Mouse (Mus musculus) WW6 (cell line): ENCODE data around the gene Slc2a3.
"Not testable (repeated sequence)": the region's sequence is repeated elsewhere in the genome, so short reads cannot be mapped to it uniquely, and the experiment has no call there.

Experiments
- DNase-seq: peaks from one replicate; pipeline ENCODE4 v3.0.0-alpha.2; 2013; ENCODE audit warnings: low read depth, low spot score

Gene Slc2a3

DNA sequence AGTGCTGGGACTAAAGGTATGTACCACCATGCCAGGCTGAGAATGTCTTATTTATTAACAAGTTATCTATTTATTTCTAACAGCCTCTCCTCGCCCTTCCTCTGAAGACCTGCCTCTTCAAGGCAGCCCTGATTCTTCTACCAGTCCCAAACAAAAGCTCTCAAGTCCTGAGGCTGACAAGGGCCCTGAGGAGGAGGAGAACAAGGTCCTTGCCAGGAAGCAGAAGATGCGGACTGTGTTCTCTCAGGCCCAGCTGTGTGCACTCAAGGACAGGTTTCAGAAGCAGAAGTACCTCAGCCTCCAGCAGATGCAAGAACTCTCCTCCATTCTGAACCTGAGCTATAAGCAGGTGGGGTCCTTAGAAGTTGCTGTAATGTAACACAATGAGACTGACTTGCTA, 90.0 kb downstream of the Slc2a3 start:
- no peak for DNase-seq

DNA sequence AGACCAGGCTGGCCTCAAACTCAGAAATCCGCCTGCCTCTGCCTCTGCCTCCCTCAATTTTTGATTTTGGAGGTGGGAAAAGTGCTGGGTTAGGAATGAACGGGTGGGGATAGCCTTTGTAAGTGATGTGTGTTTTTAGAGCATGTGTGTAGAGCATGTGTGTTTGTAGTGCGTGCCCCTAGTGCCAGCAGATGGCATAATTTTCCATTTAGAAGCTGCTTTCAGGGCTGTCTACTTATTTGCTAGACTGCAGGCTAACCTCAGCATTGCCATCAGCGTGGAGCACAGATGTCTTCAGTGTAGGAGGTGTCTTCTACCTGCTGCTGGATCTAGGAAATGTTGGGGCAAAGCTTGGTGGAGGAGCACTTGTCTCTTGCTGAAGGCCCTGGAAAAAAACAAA, 92.6 kb downstream of the Slc2a3 start:
- DNase-seq: no peak

DNA sequence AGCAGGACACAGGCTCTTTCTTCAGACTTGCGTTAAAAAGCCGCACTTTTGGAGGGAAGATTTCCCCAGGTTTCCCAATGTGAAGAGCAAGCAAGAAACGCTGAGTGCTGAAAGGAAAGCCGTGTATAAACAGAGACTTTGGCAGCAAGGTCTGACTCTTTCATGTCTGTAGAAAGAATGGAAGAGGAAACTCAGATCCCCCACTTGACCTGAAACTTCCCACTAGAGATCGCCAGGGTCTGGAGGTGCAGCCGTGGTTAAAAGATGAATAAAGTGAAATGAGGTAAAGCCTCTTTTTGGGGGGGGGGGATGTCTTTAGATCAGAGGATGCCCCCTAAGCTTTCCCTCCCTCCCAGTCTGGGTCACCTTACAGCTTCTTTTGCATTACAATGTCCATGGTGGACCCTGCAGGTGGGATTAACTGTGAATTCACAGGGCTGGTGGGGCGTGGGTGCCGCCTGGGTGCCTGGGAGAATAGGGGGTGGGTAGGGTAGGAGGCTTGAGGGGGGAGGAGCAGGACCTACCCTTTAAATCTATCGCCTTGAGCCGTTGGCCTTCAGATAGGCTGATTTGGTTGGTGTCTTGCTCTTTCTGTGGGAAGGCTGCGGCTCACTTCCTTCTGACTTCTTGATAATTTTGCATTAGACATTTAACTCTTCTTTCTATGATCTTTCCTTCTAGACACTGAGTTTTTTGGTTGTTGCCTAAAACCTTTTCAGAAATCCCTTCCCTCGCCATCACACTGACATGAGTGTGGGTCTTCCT, 94.2 kb downstream of the Slc2a3 start, which contains the start of gene Nanog:
Gene Nanog, plus strand, starts transcription at position 454 of the 765 bp plus-strand sequence.
- DNase-seq: peak; percentile 85

DNA sequence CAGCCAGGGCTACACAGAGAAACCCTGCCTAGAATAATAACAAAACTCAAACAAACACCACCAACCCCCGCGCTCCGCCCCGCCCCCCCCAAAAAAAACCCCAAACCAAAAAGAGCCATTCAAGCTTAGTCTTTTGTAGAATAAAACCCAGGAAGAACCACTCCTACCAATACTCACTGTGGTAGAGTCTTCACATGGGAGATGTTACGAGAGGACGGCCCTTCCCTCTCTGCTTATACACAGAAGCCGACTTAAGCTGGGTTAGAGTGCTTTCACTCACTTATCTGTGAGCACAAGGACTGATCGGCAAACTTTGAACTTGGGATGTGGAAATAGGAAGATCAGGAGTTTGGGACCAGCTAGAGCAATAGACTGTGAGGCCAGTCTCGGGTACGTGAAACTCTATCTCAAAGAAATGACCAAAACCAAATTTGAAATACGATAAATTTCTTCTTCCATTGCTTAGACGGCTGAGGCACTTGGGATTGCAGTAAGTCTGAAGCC, 95.1 kb downstream of the Slc2a3 start:
- DNase-seq: no peak

DNA sequence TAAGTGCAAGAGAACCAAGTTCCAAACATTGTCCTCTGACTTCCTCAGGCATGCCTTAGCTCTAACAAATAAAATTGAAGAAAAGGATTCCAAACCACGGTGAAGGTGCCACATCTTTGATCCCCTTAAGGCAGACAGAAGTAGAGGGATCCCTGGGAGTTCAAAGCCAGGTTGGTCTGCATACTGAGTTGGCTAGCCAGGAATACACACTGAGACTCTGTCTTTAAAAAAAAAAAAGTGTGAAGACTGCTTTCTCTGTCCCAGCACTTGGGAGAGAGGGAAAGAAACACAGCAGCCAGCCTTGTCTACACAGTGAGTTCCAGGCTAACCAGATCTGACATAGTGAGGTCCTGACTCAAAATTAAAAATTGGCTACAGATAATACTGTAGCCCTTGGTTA, 97.7 kb downstream of the Slc2a3 start:
- no peak for DNase-seq

DNA sequence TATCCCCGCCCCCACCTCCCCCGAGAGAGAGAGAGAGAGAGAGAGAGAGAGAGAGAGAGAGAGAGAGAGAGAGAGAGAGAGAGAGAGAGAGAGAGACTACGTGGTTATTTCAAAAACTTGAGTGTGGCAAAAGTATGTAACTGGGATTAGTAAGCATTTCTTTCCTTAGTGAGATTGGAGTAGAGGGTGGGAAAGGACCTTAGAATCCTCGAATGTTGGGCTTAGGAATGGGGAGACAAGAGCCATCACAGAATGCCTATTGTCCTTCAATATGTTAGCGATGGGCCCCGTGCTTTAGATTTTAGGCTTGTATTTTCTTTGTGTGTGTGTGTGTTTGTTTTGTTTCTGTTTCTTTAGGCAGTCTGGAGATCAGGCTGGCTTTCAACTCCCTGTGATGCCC, 98.2 kb downstream of the Slc2a3 start:
- DNase-seq: no peak

DNA sequence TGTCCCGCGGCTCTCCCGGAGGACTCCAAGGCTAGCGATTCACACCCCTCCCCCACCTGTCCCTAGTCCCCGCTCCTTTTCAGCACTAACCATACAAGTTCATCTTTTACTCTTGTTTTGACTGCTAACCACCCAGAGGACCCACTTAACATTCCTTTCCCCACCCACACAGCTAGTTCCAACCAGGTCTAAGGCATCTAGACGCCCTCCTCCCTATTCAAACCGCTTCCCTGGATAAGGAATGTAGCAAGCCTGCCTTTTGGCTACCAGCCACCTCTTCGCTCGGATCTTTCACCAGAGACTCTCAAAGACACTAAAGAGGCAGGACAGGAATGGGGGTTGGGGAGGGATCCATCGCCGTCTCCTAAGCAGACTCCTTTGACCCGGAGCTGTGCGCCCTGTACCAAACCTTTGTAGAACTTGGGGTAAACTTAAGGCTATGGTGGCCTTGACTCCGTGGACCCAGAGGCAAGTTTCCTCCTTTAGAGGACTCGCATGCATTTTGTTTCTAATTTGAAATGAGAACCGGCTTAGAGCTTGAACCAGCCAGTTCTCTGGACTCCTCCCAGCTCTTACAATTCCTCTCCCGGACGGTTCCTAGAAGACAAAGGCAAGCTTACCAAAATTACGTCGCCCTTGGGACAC, 98.8 kb downstream of the Slc2a3 start:
- peak; percentile 97 for DNase-seq

DNA sequence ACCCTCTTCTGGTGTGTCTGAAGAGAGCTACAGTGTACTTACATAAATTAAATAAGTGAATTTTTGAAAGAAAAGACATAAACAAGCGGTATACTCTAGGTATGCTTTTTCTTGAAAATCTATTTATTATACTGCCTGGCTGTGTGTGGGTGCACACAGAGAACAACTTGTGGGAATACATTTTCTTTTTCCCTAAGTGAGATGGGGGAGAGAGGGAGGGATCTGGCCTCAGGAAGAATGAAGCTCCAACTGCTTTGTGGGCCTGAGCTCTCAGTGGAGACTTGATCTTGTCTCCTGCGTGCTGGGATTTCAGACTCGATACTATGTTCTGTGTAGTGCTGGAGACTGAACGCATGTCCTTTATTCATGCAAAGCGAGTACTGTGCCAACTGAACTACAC, 99.6 kb downstream of the Slc2a3 start:
- no peak for DNase-seq

DNA sequence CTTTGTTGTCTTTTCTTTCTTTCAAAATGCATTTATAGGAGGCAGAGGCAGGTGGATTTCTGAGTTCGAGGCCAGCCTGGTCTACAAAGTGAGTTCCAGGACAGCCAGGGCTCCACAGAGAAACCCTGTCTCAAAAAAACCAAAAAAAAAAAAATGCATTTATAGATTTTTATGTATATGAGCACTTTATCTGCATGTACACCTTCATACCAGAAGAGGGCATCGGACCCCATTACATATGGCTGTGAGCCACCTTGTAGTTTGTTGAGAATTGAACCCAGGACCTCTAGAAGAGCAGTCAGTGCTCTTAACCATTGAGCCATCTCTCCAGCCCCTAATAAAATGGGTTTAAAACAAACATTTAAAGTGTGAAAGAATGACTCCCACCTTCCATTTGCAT, 101.8 kb downstream of the Slc2a3 start:
- DNase-seq: not testable (repeated sequence)

DNA sequence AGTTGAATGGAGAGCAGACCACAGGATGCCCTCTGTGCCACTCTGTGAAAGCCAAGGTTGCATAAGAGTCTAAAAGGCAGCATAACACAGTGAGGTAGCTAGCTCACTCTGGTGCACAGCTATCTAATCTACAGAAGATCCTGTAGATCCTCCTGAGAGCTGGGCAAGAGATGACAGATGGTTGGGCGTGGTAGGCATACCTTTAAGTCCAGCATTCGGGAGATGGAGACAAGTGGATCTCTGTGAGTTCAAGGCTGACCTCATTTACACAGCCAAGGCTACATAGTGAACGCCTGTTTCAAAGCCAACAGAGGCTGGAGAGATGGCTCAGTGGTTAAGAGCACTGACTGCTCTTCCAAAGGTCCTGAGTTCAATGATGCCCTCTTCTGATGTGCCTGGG, 106.0 kb downstream of the Slc2a3 start:
- no peak for DNase-seq

DNA sequence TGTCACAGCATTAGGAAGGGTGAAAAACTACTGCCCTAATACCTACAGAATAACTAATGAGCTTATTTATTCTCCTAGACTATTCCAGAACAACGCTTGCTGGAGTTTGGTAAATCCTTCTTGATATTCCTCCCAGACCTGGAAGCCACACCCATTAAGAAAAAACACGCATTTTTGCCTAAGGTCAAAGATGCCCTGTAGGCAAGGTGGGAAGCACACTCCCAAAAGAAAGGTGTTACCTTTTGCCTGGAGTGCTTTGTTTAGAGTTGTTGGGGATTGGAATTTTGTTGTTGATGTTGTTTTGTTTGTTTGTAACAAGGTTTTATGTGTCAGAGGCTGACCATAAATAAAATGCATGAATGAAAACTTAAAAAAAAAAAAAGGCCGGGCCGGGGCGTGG, 111.4 kb downstream of the Slc2a3 start:
- no peak for DNase-seq

DNA sequence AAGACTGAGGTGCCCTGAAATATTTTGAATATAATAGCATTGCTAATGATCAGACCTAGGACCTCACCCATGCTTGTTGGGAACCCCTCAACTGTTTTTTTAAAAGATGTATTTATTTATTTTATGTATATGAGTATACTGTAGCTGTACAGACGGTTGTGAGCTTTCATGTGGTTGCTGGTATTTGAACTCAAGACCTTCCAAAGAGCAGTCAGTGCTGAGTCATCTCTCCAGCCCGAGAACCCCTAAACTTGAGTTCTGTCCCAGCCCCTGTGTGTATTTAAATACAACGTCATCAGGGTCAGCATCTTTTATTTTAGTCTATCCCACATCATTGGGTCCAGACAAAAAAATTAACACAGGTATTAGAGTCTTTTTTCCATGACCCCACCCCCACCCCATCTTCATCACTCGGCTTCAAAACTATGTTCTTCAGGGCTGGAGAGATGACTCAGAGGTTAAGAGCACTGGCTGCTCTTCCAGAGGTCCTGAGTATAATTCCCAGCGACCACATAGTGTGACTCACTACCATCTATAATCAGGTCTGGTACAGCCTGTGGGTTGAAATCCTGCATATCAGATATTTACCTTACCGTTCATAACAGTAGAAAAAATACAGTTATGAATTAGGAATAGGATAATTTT, 111.9 kb downstream of the Slc2a3 start:
- no peak for DNase-seq

DNA sequence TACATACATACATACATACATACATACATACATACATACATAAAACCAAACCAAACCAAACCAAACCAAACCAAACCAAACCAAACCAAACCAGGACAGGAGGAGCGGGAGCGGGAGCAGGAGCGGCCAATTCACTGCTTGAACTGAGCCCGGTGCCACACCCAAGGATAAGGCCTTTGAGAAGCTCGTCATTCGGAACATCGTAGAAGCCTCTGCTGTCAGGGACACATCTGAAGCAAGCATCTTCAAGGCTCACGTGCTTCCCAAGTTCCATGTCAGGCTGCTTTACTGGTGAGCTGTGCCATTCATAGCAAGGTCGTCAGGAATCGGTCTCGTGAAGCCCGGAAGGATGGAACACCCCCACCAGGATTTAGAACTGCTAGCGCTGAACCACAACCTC, 114.7 kb downstream of the Slc2a3 start:
- no peak for DNase-seq

DNA sequence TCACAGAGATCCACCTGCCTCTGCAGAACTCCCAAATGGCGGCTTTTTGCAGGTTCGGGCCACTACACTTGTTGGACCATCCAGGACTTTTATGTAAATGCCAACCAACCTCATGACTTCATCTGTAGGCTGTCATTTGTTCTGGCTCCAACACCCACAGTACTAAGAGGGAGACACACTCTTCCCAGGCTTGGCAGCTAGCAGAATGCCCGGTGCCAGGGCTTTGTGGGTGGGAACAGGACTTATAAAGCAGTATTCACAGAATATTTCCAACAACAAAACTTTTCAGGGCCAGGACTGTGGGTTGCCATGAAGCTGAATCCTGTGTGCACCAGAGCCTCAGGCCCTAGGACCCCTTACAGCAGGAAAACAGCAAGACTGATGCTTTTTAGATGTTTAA, 118.8 kb downstream of the Slc2a3 start:
- DNase-seq: no peak
